Mouse (Mus musculus) skeletal muscle tissue, adult 2 months (tissue): ENCODE measurements around the gene Nkg7.
A peak's percentile ranks its signal among the peaks of the same experiment; 100 is the strongest.
"Not testable (repeated sequence)": the region's sequence is repeated elsewhere in the genome, so short reads cannot be mapped to it uniquely, and the experiment has no call there.

Experiments
- DNase-seq: peaks from one replicate; pipeline ENCODE4 v3.0.0-alpha.2; 2012; ENCODE audit warnings: low read depth, low spot score

The Nkg7 gene

GRCm38 (mm10) chr7:43436341-43437255 lies at the start of gene Nkg7:
Gene Nkg7 (plus strand): TSS chr7:43437073.
- DNase-seq: no peak

DNA sequence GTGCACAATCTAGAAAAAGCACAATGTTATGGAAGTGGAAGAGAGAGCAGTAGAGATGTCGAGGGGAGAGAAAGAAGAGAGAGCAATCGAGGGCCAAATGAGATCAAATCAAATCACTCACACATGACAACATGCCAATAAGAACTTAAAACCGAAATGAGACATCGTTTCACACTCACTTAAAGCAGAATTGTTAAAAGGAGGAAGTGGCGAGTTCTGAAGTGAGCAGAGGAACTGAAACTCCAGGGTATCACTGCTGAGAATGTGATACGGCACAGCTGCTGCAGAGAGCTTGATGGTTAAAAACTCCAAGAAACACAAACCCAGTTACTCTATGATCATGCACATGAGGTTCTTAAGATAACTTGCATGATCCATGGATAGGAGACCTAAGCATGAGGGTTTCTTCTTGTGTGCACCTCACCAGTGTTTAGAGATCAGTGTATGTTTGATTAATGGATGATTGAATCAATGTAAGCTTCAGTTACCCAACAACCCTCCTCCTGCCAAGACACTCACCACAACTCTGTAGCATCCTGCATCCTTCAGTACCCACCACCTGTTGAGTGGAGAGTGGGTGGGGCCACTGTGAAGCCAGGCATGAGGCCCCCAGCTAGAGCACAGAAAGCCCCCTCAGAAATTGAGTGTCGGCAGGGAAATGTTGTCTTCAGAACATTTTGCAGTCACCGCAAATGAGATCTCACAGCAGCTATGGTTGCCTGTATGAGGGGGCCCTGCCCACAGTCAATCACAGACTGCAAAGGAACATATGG lies 44.3 kb upstream of the Nkg7 start:
- peak; percentile 24 for DNase-seq

- no peak for DNase-seq
These were observed 37.4 kb upstream of the Nkg7 start for GRCm38 (mm10) chr7:43399501-43399900.

GRCm38 (mm10) chr7:43402718-43403117 lies 34.2 kb upstream of the Nkg7 start:
- no peak for DNase-seq

GRCm38 (mm10) chr7:43407573-43407972 lies 29.3 kb upstream of the Nkg7 start:
- DNase-seq: no peak

DNA sequence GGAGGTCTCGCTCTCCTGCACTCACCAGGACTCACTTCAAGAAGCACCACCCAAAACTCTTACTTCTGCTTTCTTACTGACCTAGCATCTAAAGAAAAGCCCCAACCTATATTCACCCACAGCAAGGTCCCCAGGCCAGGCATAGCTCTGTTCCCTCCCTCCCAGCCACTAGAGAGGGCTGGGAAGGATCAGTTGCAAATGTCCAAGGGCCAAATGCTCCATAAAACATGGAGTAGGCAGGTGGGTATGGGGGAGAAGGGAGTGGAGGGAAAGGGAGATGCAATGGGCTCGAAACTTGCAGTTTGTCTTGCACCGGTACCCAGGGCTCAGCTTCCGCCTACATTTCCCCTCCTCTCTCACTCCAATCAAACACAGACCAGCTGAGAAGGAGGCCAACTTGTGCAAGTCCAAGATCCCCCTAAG lies 28.7 kb upstream of the Nkg7 start, which contains the start of gene Siglecg:
Gene Siglecg, plus strand, starts transcription at position 74 of the 423 bp plus-strand sequence.
- no peak for DNase-seq

GRCm38 (mm10) chr7:43409084-43409483 lies 27.8 kb upstream of the Nkg7 start:
- no peak for DNase-seq

DNA sequence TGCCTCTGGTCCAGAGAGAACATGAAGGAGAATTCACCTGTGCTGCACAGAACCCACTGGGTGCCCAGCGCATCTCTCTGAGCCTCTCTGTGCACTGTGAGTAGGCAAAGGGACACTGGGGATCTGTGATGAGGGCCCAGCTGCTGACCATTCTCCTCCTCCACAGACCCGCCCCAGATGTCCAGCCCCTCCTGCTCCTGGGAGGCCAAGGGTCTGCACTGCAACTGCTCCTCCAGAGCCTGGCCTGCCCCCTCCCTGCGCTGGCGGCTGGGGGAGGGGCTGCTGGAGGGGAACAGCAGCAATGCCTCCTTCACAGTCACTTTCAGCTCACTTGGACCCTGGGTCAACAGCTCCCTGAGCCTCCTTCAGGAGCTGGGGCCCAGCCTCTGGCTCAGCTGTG lies 25.1 kb upstream of the Nkg7 start:
- DNase-seq: not testable (repeated sequence)

- DNase-seq: no peak
These were observed 19.6 kb upstream of the Nkg7 start for GRCm38 (mm10) chr7:43417298-43417697.

- DNase-seq: peak; percentile 58
These were observed 13.8 kb upstream of the Nkg7 start for GRCm38 (mm10) chr7:43422995-43423617.

- DNase-seq: no peak
These were observed 12.8 kb upstream of the Nkg7 start for GRCm38 (mm10) chr7:43423991-43424625.

- DNase-seq: no peak
These were observed 9.5 kb upstream of the Nkg7 start, which contains the start of gene Lim2 for GRCm38 (mm10) chr7:43427406-43427805. Gene Lim2 (plus strand): TSS chr7:43427670.

DNA sequence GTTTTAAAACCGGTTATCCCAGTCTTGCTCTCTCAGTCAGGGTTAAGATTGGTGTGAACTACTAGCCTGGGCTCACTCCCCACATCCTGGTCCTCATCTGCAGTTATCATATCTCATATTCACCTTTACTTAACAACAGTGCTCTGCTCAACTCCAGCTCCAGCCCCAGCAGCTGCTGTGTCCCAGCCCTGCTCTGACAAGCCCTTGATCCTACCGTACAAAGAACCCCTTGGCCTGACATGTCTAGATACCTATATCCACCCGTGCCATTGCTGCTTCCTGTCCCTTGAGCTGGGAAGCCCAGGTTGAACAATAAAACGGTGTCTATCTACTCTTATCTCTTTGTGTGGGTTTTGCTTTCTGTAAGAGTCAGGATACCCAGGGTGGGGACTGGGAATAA lies 7.4 kb upstream of the Nkg7 start:
- DNase-seq: no peak

DNA sequence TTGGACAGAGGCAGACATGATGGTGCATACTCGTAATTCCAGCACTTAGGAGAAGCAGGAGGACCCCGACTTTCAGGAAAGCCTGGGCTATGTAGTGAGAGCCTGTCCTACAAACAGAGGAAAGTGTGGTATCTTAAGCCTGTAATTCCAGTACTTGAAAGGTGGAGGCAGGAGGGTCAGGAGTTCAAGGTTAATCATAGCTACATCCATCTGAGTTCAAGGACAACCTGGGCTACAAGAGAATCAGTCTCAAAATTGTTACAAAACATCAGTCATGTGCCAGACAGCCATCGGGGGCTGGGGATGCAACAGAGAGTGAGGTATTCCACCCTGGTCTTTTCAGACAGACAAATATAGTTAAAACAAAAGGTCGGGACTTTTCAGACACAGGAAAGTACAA lies 4.0 kb upstream of the Nkg7 start:
- DNase-seq: no peak

- DNase-seq: no peak
These were observed 2.2 kb upstream of the Nkg7 start for GRCm38 (mm10) chr7:43434676-43435075.

- DNase-seq: no peak
These were observed 1.7 kb downstream of the Nkg7 start for GRCm38 (mm10) chr7:43438611-43439010.

DNA sequence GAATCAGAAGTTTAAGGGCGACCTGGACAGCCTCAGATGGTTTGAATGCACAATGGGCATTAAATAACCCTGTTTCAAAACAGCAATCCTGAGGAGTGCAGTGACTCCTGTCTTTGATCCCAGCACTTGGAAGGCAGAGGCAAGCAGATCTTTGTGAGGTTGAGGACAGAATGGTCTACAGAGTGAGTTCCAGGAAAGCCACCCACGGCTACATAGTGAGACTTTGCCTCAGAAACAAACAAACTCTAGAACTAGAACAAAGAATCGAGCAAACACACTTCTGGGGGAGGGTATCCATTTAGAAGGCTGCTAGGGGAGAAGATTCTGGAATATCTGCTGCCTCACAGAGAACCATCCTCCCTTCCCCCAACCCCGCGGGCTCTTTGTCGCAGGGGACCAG lies 3.6 kb downstream of the Nkg7 start, which contains the start of gene Cldnd2:
Gene Cldnd2, plus strand, starts transcription at position 301 of the 400 bp plus-strand sequence.
- no peak for DNase-seq

DNA sequence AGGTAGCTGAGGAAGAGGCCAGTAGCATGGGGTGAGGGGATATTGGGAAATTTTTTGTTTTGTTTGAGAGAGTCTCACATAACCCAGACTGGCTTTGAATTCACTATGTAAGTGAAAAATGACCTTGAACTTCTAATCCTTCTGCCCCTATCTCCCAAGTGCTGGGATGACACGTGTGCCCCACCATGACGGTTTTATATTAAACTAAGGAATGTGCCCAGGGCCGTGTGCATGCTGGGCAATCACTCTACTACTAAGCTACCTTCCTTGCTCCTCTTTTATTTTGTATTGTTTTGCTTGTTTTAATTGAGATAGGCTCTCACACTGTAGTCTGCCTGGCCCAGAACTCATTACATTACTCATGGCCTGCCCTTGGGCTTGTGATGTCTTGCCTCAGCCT lies 4.2 kb downstream of the Nkg7 start:
- no peak for DNase-seq

- DNase-seq: no peak
These were observed 5.8 kb downstream of the Nkg7 start for GRCm38 (mm10) chr7:43442684-43443083.

DNA sequence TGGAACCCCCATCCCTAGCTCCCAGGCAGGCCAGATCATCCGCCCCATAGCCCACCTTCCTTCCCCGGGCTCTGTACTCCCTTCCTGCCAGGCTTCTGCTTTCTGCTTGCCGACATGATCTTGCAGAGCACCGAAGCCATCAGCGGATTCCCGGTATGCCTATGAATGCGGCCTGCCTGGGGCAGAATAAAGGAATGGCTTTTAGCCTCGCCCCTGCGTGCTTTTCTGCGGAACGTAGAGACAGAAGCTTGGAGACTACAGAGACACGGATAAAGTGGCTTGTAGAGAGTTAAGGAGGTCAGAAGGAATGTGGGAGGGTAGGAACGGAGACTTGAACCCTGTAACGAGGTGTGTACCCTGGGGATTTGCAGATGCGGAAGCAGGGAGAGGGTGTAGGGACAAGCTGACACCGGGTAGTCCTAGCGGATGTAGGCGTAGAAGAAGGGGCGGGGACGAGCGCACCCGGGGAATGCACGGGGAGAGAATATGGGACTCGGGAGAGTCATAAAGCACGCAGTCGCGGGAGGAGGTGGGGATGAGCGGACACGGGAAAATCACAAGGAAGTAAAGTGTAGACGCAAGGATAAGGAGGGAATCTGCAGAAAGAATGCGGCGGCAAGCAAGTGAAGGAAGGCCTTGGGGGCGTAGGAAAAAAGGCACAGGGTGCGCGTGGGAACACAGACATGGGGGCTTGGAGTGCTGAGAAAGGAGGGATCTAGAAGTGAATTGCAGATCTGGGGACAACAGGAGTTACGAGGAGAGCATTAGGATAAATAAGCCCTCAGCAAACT lies 6.4 kb downstream of the Nkg7 start:
- peak; percentile 83 for DNase-seq

DNA sequence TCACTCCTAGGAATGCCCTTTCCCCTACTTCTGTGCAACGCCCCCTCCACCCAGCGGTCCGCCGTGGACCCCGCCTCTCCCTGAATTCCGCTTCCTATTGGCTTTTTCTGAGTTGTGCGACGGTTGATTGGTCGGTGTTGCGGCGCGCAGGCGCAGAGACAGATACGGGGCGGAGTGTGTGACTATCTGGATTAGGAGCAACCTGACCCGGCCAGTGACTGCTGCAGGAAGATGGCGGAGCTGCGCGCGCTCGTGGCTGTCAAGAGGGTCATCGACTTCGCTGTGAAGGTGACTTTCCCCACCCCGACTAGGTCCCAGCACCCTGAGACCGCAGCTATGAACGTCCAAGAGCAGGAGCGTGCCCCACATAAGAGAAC lies 7.0 kb downstream of the Nkg7 start, which contains the start of the genes Etfb and Gm45233:
Gene Etfb, plus strand, starts transcription at position 167 of the 377 bp plus-strand sequence.
Gene Gm45233, plus strand, starts transcription at position 212 of the 377 bp plus-strand sequence.
- peak; percentile 98 for DNase-seq
